ENCODE assay signal across 25 mouse cellular contexts in genomic region chr4:40324620-40325019, GRCm38 (mm10). TPM values are rescaled to one million over a fixed set of nuclear protein-coding genes. Genes with fewer than 3 reads are reported as not detected.
DNase-seq lines count a peak whose midpoint lies in the region; ATAC-seq and TF ChIP-seq lines count a peak whose summit lies in the region.
"Had no signal": no experiment of that assay in that cellular context is flagged by ENCODE, and none has a peak within 500 bp of the region (broad histone marks: within the 10 kb centered on the region; RNA-seq: fewer than 3 reads in every experiment).

No protein-coding gene starts in this region.

- in situ Hi-C loops in CH12.LX (cut with MboI; ENCODE audit: low pct_ligation_motif_present, low pct_unique_long_range_greater_than_20kb, low sequenced_read_pairs): no loop called here

- peak; percentile 57 for DNase-seq in A20 (ENCODE audit: low read depth, low spot score)
- DNase-seq in CH12.LX (ENCODE audit: extremely low read depth): peak; percentile 12
- no peak for DNase-seq in adrenal gland, adult 18-20 months (ENCODE audit: low spot score in 2 of 2)
- no peak for DNase-seq in heart, adult 18-20 months
- DNase-seq in layer of hippocampus, postnatal 25 days (ENCODE audit: extremely low spot score in 1 of 2, low spot score in 1 of 2): no peak
- DNase-seq: adrenal gland, adult 8-10 months; adrenal gland, postnatal 14 days; adrenal gland, postnatal 36 days; B cell, adult 2 months; cerebellum, adult 11 months; cerebellum, adult 18-20 months; cerebellum, adult 8-10 months; cerebellum, adult 9-11 months; cerebellum, postnatal 14 days; cerebellum, postnatal 36 days had no signal

- ATAC-seq in granulocyte monocyte progenitor cell, adult 5-6 weeks (replicated peaks; ENCODE audit: poor library complexity, severe bottlenecking): peak; percentile 57
- peak; percentile 40 for ATAC-seq in megakaryocyte progenitor cell, adult 5-6 weeks (replicated peaks; ENCODE audit: poor library complexity)
- ATAC-seq: CD4-positive, CD25-positive, alpha-beta regulatory T cell, adult 4 months; forebrain, embryonic 14.5 days; forebrain, embryonic 16.5 days had no signal

- no peak overlapping the region for H3K27ac ChIP-seq in CH12.LX (ENCODE audit: insufficient read depth, low read depth)
- H3K27ac ChIP-seq: embryonic facial prominence, embryonic 10.5 days; embryonic facial prominence, embryonic 12.5 days; forebrain, embryonic 10.5 days; forebrain, embryonic 12.5 days had no signal

- no peaks in the 10 kb centered on the region for H3K9me3 ChIP-seq in CH12.LX (replicated peaks; ENCODE audit: low read length)
- H3K9me3 ChIP-seq: embryonic facial prominence, embryonic 10.5 days; embryonic facial prominence, embryonic 12.5 days; forebrain, embryonic 10.5 days; forebrain, embryonic 12.5 days had no signal

- H3K4me3 ChIP-seq in CH12.LX (replicated peaks in 1 of 3; ENCODE audit: low read depth in 2 of 3, low read length in 2 of 3, poor library complexity in 1 of 3): no peak overlapping the region
- H3K4me3 ChIP-seq: embryonic facial prominence, embryonic 10.5 days; embryonic facial prominence, embryonic 12.5 days; erythroblast, embryonic 14.5 days; forebrain, embryonic 10.5 days; forebrain, embryonic 12.5 days had no signal

- H3K9ac ChIP-seq in CH12.LX (ENCODE audit: insufficient read depth, low read depth): no peak overlapping the region
- H3K9ac ChIP-seq: embryonic facial prominence, embryonic 12.5 days; forebrain, embryonic 12.5 days had no signal

- H3K4me2 ChIP-seq in CH12.LX (ENCODE audit: insufficient read depth, low read depth, poor library complexity, severe bottlenecking): no peak overlapping the region
- H3K4me2 ChIP-seq: embryonic facial prominence, embryonic 12.5 days; forebrain, embryonic 12.5 days had no signal

- H3K4me1 ChIP-seq in CH12.LX (ENCODE audit: control insufficient read depth in 1 of 2, insufficient read depth in 2 of 2): no peaks in the 10 kb centered on the region; a peak in 1 of 4 replicates
- H3K4me1 ChIP-seq: embryonic facial prominence, embryonic 10.5 days; embryonic facial prominence, embryonic 12.5 days; forebrain, embryonic 10.5 days; forebrain, embryonic 12.5 days had no signal

- no peaks in the 10 kb centered on the region for H3K79me2 ChIP-seq in CH12.LX (replicated peaks; ENCODE audit: control insufficient read depth, extremely low read depth, insufficient read depth, poor library complexity, severe bottlenecking)

- no peaks in the 10 kb centered on the region for H3K36me3 ChIP-seq in CH12.LX (replicated peaks in 1 of 2; ENCODE audit: control insufficient read depth in 1 of 2, insufficient read depth in 1 of 2, low read length in 1 of 2)
- H3K36me3 ChIP-seq: embryonic facial prominence, embryonic 10.5 days; embryonic facial prominence, embryonic 12.5 days; forebrain, embryonic 10.5 days; forebrain, embryonic 12.5 days had no signal

- TF ChIP-seq RAD21 in CH12.LX (IDR thresholded peaks at IDR 0.05; ENCODE audit: low read depth, low read length): no peak

- TF ChIP-seq EP300 in CH12.LX (IDR thresholded peaks at IDR 0.05; ENCODE audit: low read length): no peak

- no peak for TF ChIP-seq CTCF in CH12.LX (conservative IDR thresholded peaks at IDR 0.05 in 1 of 2, IDR thresholded peaks at IDR 0.05 in 1 of 2; ENCODE audit: low read depth in 2 of 2, low read length in 2 of 2)

- TF ChIP-seq POLR2A in CH12.LX (IDR thresholded peaks at IDR 0.05; ENCODE audit: low read depth, low read length): no peak

- no peaks in the 10 kb centered on the region for H3K27me3 ChIP-seq in CH12.LX (replicated peaks)
- H3K27me3 ChIP-seq: embryonic facial prominence, embryonic 12.5 days; forebrain, embryonic 12.5 days had no signal

- dilution Hi-C loops in CH12.LX (cut with MboI; ENCODE audit: extremely low pct_ligation_motif_present, extremely low pct_unique_long_range_greater_than_20kb, low sequenced_read_pairs): no loop called here

TF ChIP-seq in CH12.LX, 34 proteins besides CTCF, POLR2A, EP300 and RAD21:
- TF ChIP-seq MAZ (IDR thresholded peaks at IDR 0.05; ENCODE audit: low read depth, low read length) (no peak), NELFE (IDR thresholded peaks at IDR 0.05; ENCODE audit: low read depth, low read length) (no peak), ZKSCAN1 (IDR thresholded peaks at IDR 0.05; ENCODE audit: borderline replicate concordance, low read depth, low read length) (no peak), MEF2A (IDR thresholded peaks at IDR 0.05; ENCODE audit: borderline replicate concordance, low read depth, low read length) (no peak), IRF4 (IDR thresholded peaks at IDR 0.05; ENCODE audit: low read depth, low read length) (peak; percentile 38; the same call in 1 of the 2 replicates), POLR2AphosphoS2 (IDR thresholded peaks at IDR 0.05; ENCODE audit: low read depth, low read length) (no peak)

RNA-seq across cellular contexts. Expression of gene Ndufb6, which starts 45.4 kb away (rescaled TPM):
- total RNA-seq in CH12.LX (2012; rRNA removed) (205 and 227 TPM in 2 replicates), CH12.LX (2014; rRNA removed) (222 and 253 TPM in 2 replicates)
- polyA plus RNA-seq in CH12.LX (2012; ENCODE audit: insufficient read length, low read depth): 144 and 159 TPM in 2 replicates
- 158 and 183 TPM in 2 replicates for total RNA-seq in granulocyte monocyte progenitor cell, adult 5-6 weeks (2014; fragmentation: Nextera tagmentation)
- 46.9 and 72.7 TPM in 2 replicates for total RNA-seq in granulocyte monocyte progenitor cell, adult 5-6 weeks (2017)
- 151 and 167 TPM in 2 replicates for total RNA-seq in megakaryocyte progenitor cell, adult 5-6 weeks (2015)
- 52.2 and 66.9 TPM in 2 replicates for total RNA-seq in megakaryocyte progenitor cell, adult 5-6 weeks (2017)
- total RNA-seq in adrenal gland, adult 18-20 months (2021): 100 to 1,000 TPM; 232 to 407 TPM
- total RNA-seq in heart, adult 18-20 months (2021): 100 to 1,000 TPM; 498 to 550 TPM
- total RNA-seq in layer of hippocampus, postnatal 25 days (2021): 100 to 1,000 TPM; 166 to 192 TPM

RNA-seq across cellular contexts. Expression of gene Topors, which starts 55.0 kb away (rescaled TPM):
- 23.1 and 28.7 TPM in 2 replicates for total RNA-seq in CH12.LX (2012; rRNA removed)
- total RNA-seq in CH12.LX (2014; rRNA removed): 36.1 and 39.7 TPM in 2 replicates
- polyA plus RNA-seq in CH12.LX (2012; ENCODE audit: insufficient read length, low read depth): 38.9 and 43.8 TPM in 2 replicates
- 37.2 and 41.3 TPM in 2 replicates for total RNA-seq in granulocyte monocyte progenitor cell, adult 5-6 weeks (2014; fragmentation: Nextera tagmentation)
- 93.1 and 94.7 TPM in 2 replicates for total RNA-seq in granulocyte monocyte progenitor cell, adult 5-6 weeks (2017)
- 45.4 and 56.3 TPM in 2 replicates for total RNA-seq in megakaryocyte progenitor cell, adult 5-6 weeks (2015)
- 77.6 and 82.4 TPM in 2 replicates for total RNA-seq in megakaryocyte progenitor cell, adult 5-6 weeks (2017)
- 10 to 100 TPM; 22.9 to 29.4 TPM for total RNA-seq in adrenal gland, adult 18-20 months (2021)
- 10 to 100 TPM in 1 of 2 experiments, 1 to 10 TPM in 1; 9.6 to 10.0 TPM for total RNA-seq in heart, adult 18-20 months (2021)
- total RNA-seq in layer of hippocampus, postnatal 25 days (2021): 10 to 100 TPM; 19.2 to 20.4 TPM

RNA-seq across cellular contexts. Expression of gene Smim27, which starts 55.2 kb away (rescaled TPM):
- total RNA-seq in CH12.LX (2012; rRNA removed): 6.5 and 7.8 TPM in 2 replicates
- total RNA-seq in CH12.LX (2014; rRNA removed): 1.6 and 2.2 TPM in 2 replicates
- polyA plus RNA-seq in CH12.LX (2012; ENCODE audit: insufficient read length, low read depth): 7.2 and 9.7 TPM in 2 replicates
- 20.5 and 35.3 TPM in 2 replicates for total RNA-seq in granulocyte monocyte progenitor cell, adult 5-6 weeks (2014; fragmentation: Nextera tagmentation)
- 1.4 and 8.9 TPM in 2 replicates for total RNA-seq in granulocyte monocyte progenitor cell, adult 5-6 weeks (2017)
- 9.6 and 16.7 TPM in 2 replicates for total RNA-seq in megakaryocyte progenitor cell, adult 5-6 weeks (2015)
- 3.6 and 5.6 TPM in 2 replicates for total RNA-seq in megakaryocyte progenitor cell, adult 5-6 weeks (2017)
- total RNA-seq in adrenal gland, adult 18-20 months (2021): 10 to 100 TPM; 35.1 to 57.1 TPM
- total RNA-seq in heart, adult 18-20 months (2021): 10 to 100 TPM; 38.5 to 43.6 TPM
- total RNA-seq in layer of hippocampus, postnatal 25 days (2021): 10 to 100 TPM; 13.8 to 16.3 TPM

Comparison
In these comparisons a context has a peak if more than half of its experiments do, and no peak if none do; other contexts are left out.
1. DNase-seq: peak in A20 (single experiment) and CH12.LX (single experiment); none in adrenal gland, adult 18-20 months (0 of 2), heart, adult 18-20 months (0 of 2) and layer of hippocampus, postnatal 25 days (0 of 2).